Mouse (Mus musculus) stomach, embryonic 15.5 days (tissue): ENCODE measurements at regions not wholly inside any gene's neighbourhood (a gene's known extent, or its start where the extent isn't known, plus 50 kb on each side); places are given as distances from the start of the nearest gene placed in this dataset.

ENCODE experiments used
- ATAC-seq: fragments of 200-750 bp; cut with Nextera tagmentation; 2 replicates; pipeline ENCODE4 v1.8.0; 2017; ENCODE audit warnings: low read depth, moderate number of reproducible peaks, moderate TSS enrichment; ENCODE audit not compliant: insufficient read depth, low FRiP score
- H3K27ac ChIP-seq: fragments of 300-500 bp; sonication (generic); 2 replicates; pipeline ENCODE4 v1.5.1; 2015; ENCODE audit warnings: mild to moderate bottlenecking, inconsistent platforms
- H3K27me3 ChIP-seq: fragments of 300-500 bp; sonication (generic); replicated peaks from 2 replicates; pipeline ENCODE4 v1.6.1; 2015; ENCODE audit warnings: inconsistent platforms
- H3K36me3 ChIP-seq: fragments of 300-500 bp; sonication (generic); 2 replicates; pipeline ENCODE4 v1.6.1; 2015; ENCODE audit warnings: inconsistent platforms
- H3K4me1 ChIP-seq: fragments of 300-500 bp; sonication (generic); 2 replicates; pipeline ENCODE4 v1.6.1; 2015; ENCODE audit warnings: inconsistent platforms
- H3K4me2 ChIP-seq: fragments of 300-500 bp; sonication (generic); 2 replicates; pipeline ENCODE4 v1.6.1; 2015; ENCODE audit warnings: mild to moderate bottlenecking, inconsistent platforms
- H3K4me3 ChIP-seq: fragments of 300-500 bp; sonication (generic); replicated peaks from 2 replicates; pipeline ENCODE4 v1.5.1; 2015; ENCODE audit warnings: inconsistent platforms
- H3K9ac ChIP-seq: fragments of 300-500 bp; sonication (generic); 2 replicates; pipeline ENCODE4 v1.6.1; 2015; ENCODE audit warnings: inconsistent platforms
- H3K9me3 ChIP-seq: fragments of 300-500 bp; sonication (generic); 2 replicates; pipeline ENCODE4 v1.6.1; 2016; ENCODE audit warnings: inconsistent platforms
- WGBS: fragments of 180-500 bp; shearing (Covaris S2); methylation state at CpG from one replicate; pipeline ENCODE4 v1.1.7; 2015; 5-methylcytosine and 5-hydroxymethylcytosine counted together

DNA sequence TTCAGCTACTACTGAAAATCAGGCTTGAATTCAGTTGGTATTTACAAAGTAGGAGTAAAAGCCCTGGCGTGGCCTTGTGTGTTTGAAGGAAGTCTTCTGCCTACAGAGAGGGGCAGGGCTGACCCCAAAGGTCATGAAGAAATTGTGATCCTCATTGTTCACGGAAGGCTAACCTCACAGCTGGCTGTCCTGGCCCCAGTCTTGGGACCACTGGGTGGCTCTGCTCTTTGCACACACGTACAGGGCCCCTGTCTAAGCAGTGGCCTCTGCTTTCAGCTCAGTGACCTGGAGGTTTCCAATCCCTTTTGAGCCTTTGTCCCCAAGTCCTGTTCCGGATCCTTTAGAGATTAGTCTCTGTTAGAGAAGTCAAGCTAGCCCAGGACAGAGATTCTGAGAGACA is 99.3 kb upstream of the Kit start:
- Histone ChIP-seq H3K4me1 (peaks cover 3% of the 10 kb centered on the region; the same call in 1 of the 2 replicates), H3K27ac (no peak overlapping the region), H3K36me3 (no peaks in the 10 kb centered on the region), H3K4me3 (no peak overlapping the region), H3K9ac (no peak overlapping the region), H3K4me2 (no peak overlapping the region), H3K9me3 (no peaks in the 10 kb centered on the region), H3K27me3 (no peaks in the 10 kb centered on the region)
- 64% methylated on average over 4 of the region's 4 CpGs for WGBS
- no peak for ATAC-seq

DNA sequence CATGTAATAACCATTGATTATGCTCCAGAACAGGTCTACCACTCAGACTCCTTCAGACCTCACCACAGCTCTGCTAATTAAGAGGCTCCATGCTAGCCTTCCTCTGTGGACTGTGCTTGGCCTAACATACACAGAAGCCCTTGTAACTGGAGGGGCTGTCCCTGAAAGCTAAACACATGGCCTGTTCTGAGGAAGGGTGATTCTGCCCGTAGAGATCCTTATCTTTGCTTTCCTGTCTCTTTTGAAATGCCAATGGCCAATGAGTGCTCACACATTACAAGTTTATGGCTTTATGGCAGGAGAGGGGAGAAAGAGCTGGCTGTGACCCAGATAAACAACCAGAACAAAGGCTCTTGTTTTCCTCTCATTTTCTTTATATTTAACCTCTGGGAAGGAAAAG is 96.2 kb upstream of the Kit start:
- Histone ChIP-seq H3K9me3 (no peaks in the 10 kb centered on the region), H3K36me3 (no peaks in the 10 kb centered on the region), H3K4me3 (no peak overlapping the region), H3K4me1 (peaks cover 3% of the 10 kb centered on the region; the same call in 1 of the 2 replicates), H3K9ac (no peak overlapping the region), H3K27ac (no peak overlapping the region), H3K4me2 (no peak overlapping the region), H3K27me3 (no peaks in the 10 kb centered on the region)
- ATAC-seq: no peak
- 18% methylated on average over 1 of the region's 1 CpGs for WGBS

DNA sequence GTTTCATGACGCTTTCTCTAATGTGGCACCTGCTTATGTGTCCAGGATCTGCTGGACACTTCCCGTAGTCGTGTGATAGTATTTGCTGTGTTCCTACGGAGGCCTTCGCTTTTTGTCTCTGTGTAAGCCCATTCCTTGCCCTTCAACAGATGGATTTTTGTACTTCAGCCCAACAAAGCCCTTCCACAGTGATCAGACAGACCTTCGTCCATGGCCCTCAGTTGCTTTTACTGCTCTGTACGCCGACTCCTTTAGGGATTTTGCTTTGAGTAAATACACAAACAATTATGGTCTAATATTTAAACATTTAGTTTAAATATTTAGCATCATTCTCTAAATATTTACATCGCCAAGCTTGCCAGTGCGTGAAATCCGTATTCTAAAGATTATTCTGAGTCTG is 95.6 kb upstream of the Kit start:
- no peaks in the 10 kb centered on the region for H3K27me3 ChIP-seq
- H3K4me2 ChIP-seq: no peak overlapping the region
- H3K9me3 ChIP-seq: no peaks in the 10 kb centered on the region
- H3K4me1 ChIP-seq: peaks cover 3% of the 10 kb centered on the region; the same call in 1 of the 2 replicates
- H3K27ac ChIP-seq: no peak overlapping the region
- no peaks in the 10 kb centered on the region for H3K36me3 ChIP-seq
- no peak overlapping the region for H3K4me3 ChIP-seq
- WGBS: 48% methylated on average over 11 of the region's 11 CpGs
- ATAC-seq: no peak
- H3K9ac ChIP-seq: no peak overlapping the region

DNA sequence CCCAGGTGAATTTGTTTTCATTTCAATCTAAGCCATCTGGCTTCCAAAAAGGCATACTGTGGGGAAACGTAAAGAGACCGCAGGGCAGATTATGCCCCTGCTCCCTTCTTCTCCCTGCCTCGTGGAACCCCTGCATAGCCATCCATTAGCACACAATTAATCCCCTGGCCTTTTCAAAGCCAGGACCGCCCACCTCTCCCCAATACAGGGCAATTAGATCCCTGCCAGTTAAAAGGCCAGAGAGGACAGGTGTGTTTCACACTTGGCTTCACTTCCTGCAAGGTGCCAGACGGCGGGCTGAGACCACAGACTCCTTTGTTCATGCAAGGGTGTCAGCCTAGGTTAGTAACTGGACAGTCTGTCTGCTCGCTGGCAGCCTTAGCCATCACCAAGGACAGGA is 93.1 kb upstream of the Kit start:
- no peaks in the 10 kb centered on the region for H3K36me3 ChIP-seq
- no peak for ATAC-seq
- H3K4me3 ChIP-seq: no peak overlapping the region
- H3K27me3 ChIP-seq: no peaks in the 10 kb centered on the region
- H3K9me3 ChIP-seq: no peaks in the 10 kb centered on the region
- no peak overlapping the region for H3K9ac ChIP-seq
- H3K4me2 ChIP-seq: no peak overlapping the region
- no peak overlapping the region for H3K27ac ChIP-seq
- peaks cover 3% of the 10 kb centered on the region; the same call in 1 of the 2 replicates for H3K4me1 ChIP-seq
- 53% methylated on average over 7 of the region's 7 CpGs for WGBS

DNA sequence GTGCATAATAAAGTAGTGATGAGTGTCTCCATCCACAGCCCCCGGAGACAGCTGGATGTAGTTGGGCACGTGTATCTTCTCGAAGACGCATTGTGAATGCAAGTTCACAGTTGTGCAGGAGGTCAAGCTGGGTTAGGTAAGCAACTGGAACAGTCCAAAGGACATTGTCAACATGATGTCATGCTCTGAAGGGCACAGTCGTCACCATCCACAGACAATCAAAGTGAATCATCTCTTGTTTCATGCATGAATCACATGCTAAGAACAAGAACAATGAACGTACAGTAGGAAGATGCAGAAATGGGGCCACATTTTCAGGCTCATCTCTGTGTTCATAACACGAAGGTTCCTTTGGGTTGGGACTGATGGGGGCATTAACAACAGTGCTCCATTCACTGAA is 90.4 kb upstream of the Kit start:
- Histone ChIP-seq H3K27ac (no peak overlapping the region), H3K27me3 (no peaks in the 10 kb centered on the region), H3K36me3 (no peaks in the 10 kb centered on the region), H3K4me1 (no peaks in the 10 kb centered on the region), H3K9me3 (no peaks in the 10 kb centered on the region), H3K4me2 (no peak overlapping the region), H3K9ac (no peak overlapping the region), H3K4me3 (no peak overlapping the region)
- no peak for ATAC-seq
- WGBS: 82% methylated on average over 7 of the region's 7 CpGs

DNA sequence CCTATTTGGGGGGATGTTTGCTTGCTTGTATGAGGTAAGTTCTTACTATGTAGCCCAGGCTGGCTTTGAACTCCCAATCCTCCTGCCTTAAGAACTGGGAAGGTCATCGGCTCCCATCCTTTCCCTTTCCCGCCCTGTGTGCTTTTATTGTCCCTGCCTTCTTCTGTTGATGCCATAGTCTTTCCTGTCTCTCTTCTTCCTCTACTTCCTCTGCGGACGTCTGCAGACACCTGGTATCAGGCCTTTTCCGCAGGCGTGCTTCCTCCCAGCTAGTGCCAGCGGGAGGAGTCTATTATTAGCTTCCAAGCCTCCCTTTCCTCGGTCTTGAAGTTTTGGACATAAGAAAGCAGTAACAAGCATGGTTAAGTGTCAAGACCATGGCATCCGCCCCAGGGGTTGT is 83.9 kb upstream of the Kit start:
- ATAC-seq: no peak
- 66% methylated on average over 9 of the region's 9 CpGs for WGBS
- H3K9me3 ChIP-seq: no peaks in the 10 kb centered on the region
- no peaks in the 10 kb centered on the region for H3K27me3 ChIP-seq
- no peak overlapping the region for H3K9ac ChIP-seq
- H3K27ac ChIP-seq: no peak overlapping the region
- no peak overlapping the region for H3K4me3 ChIP-seq
- H3K4me2 ChIP-seq: no peak overlapping the region
- H3K4me1 ChIP-seq: no peaks in the 10 kb centered on the region
- no peaks in the 10 kb centered on the region for H3K36me3 ChIP-seq

DNA sequence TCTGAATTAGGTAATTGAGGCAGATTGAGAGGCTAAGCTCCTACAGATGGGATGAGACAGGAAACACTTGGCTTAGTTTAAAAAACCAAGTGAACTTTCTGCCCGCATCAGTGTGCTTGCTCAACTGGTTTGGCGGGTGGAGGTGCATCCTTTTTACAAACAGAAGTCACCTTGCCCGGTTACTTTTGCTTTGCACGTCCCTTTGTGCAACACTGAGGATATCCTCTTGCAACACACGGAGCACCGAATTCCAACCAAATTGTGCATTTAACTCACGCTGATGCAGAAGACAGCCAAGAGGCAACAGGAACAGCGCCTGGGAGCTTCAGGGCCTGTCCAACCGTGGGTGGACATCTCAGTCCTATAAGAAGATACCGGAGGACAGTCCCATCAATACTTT is 80.6 kb upstream of the Kit start:
- Histone ChIP-seq H3K4me2 (no peak overlapping the region), H3K36me3 (no peaks in the 10 kb centered on the region), H3K27ac (no peak overlapping the region), H3K9ac (no peak overlapping the region), H3K9me3 (no peaks in the 10 kb centered on the region), H3K4me3 (no peak overlapping the region), H3K4me1 (no peaks in the 10 kb centered on the region), H3K27me3 (no peaks in the 10 kb centered on the region)
- WGBS: 70% methylated on average over 10 of the region's 10 CpGs
- ATAC-seq: no peak

DNA sequence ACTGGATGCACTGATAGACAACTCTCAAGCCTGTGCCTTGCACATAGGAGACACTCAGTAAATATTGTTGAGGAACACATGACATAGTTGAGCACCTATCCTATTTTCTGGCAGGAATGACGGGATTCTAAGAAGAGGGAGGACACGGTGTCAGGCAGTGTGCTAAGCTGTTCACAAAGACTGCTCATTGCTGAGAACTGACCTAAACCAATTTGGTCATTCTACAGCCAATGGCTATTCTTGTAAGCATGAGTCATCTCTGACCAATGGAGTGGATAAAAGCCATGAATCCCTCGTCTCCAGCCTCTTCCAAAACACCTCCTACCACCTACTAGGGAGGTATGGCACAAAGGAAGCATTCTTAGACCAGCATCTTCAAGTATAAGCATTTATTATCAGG is 75.7 kb upstream of the Kit start:
- Histone ChIP-seq H3K4me3 (no peak overlapping the region), H3K27me3 (no peaks in the 10 kb centered on the region; the same call in 1 of the 2 replicates), H3K4me1 (no peaks in the 10 kb centered on the region), H3K9me3 (no peaks in the 10 kb centered on the region), H3K27ac (no peak overlapping the region), H3K36me3 (no peaks in the 10 kb centered on the region), H3K9ac (no peak overlapping the region), H3K4me2 (no peak overlapping the region)
- 84% methylated on average over 3 of the region's 3 CpGs for whole genome bisulfite sequencing
- ATAC-seq: no peak

DNA sequence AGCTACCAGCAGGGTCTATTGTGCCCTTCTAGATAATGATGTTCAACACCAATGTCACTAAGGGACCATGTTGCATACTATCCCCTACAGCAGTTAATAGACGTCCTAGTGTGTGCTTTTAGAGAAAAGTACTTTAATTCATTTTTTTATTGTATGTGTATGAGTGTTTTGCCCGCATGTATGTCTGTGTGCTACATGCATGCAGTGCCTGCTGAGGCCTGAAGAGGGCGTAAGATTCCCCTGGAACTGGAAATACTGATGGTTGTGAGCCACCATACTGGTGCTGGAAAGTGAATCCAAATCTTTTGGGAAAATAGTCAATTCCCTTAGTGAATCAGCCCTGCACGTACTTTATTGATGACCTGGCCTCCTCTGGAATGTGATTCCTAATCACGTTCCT is 75.0 kb upstream of the Kit start:
- ATAC-seq: no peak
- 87% methylated on average over 5 of the region's 5 CpGs for WGBS
- Histone ChIP-seq H3K27ac (no peak overlapping the region), H3K36me3 (no peaks in the 10 kb centered on the region), H3K27me3 (no peaks in the 10 kb centered on the region; the same call in 1 of the 2 replicates), H3K9ac (no peak overlapping the region), H3K4me3 (no peak overlapping the region), H3K9me3 (no peaks in the 10 kb centered on the region), H3K4me2 (no peak overlapping the region), H3K4me1 (no peaks in the 10 kb centered on the region)

DNA sequence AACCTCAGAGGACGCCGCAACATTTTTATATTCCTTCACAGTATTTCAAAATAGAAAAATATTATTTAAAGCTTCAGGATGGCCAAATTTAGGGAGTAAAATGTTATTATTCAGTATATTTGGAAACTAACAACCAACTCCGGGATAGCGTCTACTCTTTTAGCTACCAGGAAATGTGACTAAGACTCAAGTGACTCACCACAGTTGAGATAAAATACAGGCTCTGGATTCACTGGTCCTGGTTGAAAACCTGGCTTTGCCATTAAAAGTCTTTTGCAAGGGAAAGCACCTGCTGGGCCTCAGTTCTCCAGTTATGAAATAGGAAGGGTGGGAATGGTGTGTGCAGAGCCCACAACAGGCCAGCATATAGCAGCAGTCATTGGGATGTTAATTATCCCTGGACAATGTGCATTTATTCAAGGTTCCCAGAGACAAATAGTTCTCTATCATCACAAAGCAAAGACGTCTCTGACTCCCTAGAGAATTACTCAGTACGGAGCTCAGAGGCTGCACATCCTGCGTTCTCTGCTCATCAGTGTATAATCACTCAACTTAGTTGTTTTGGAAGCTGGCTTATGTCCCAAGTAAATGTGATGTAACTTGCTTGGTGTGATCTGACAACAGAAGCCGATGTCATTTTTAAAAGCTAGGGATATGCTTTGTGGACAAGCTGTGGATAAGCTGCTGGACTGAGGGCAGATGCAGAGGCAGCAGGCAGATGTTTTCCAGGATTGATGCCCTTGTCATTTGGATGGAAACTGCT is 73.9 kb upstream of the Kit start:
- Histone ChIP-seq H3K27ac (no peak overlapping the region), H3K4me2 (no peak overlapping the region), H3K4me3 (no peak overlapping the region), H3K27me3 (no peaks in the 10 kb centered on the region; the same call in 1 of the 2 replicates), H3K9ac (no peak overlapping the region), H3K4me1 (no peaks in the 10 kb centered on the region), H3K9me3 (no peaks in the 10 kb centered on the region), H3K36me3 (no peaks in the 10 kb centered on the region)
- no peak for ATAC-seq
- WGBS: 66% methylated on average over 8 of the region's 8 CpGs

DNA sequence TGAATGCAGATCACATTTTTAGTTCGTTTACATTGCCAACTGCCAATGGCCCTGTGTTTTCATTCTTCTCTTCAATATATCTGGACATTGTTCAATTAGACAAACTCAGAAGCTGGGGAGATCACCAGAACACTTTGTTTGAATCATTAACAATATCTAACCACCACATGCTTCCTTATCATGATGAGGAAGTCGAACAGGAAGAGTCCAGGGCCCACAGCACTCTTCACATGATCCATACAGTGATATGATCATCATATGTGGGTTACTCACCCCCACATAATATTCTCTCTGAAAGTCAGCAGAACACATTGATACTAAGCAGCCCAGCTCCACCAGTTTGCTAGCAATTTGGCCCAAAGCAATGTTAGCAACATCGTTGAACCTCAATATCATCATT is 71.0 kb upstream of the Kit start:
- Histone ChIP-seq H3K36me3 (no peaks in the 10 kb centered on the region), H3K4me1 (no peaks in the 10 kb centered on the region), H3K9ac (no peak overlapping the region), H3K27me3 (no peaks in the 10 kb centered on the region; the same call in 1 of the 2 replicates), H3K4me3 (no peak overlapping the region), H3K4me2 (no peak overlapping the region), H3K27ac (no peak overlapping the region), H3K9me3 (no peaks in the 10 kb centered on the region)
- 74% methylated on average over 3 of the region's 3 CpGs for WGBS
- ATAC-seq: no peak

DNA sequence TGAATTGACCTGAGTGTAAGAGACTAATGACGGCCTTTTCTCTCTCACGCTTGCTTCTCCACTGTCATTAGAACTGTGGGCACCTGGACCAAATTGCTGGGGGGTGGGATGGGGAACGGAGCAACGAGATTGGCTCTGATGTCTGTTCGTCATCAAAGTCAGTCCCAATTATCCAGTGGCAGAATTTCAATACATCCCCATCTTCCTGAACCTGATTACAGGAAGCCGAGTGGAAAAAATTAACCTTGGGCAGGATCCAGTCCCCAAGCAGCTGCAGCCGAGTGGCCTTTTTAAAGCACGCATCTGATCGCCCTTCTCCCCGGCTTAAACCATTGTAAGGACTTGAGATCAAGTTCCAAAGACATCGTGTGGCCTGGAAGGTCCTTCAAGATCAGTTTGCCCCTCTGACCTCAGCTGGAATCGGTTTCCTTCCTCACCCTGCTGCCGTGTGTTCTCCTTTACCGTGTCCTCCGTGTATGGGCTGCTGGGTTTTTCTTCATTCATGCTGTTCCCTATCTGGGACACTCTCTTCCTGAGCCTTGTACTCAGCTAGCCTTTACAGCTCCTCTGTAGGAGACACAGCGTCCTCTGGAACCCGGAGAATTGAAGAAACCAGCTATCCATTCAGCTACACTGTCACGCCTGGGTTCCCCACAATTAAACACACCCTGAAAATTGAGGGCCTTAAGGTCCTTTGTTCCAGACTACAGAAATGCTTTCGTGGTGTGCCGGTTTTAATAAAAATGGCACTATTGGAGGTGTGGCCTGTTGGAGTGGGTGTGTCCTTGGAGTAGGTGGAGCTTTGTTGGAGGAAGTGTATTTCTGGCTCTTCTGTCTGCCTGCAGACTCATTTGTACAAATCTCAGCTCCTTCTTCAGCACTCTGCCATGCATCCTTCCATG is 61.9 kb upstream of the Kit start:
- no peak for ATAC-seq
- 0 out of 2 replicates have a peak, but pooled peaks cover 3% of the 10 kb centered on the region for H3K4me1 ChIP-seq
- WGBS: 85% methylated on average over 20 of the region's 20 CpGs
- H3K9me3 ChIP-seq: no peaks in the 10 kb centered on the region
- H3K36me3 ChIP-seq: no peaks in the 10 kb centered on the region
- no peak overlapping the region for H3K27ac ChIP-seq
- no peak overlapping the region for H3K9ac ChIP-seq
- H3K4me3 ChIP-seq: no peak overlapping the region
- no peak overlapping the region for H3K4me2 ChIP-seq
- H3K27me3 ChIP-seq: no peaks in the 10 kb centered on the region
